Mouse (Mus musculus): ENCODE data around the gene Rrm2. TPM values are rescaled to one million over a fixed set of nuclear protein-coding genes. Genes with fewer than 3 reads are reported as not detected.

Gene Rrm2
- 631 and 705 TPM in 2 replicates for polyA plus RNA-seq (2016; fragmentation: Nextera tagmentation; extraction: Ambion mirVana)

- WGBS, result under 1% methylated on average over 83 of the region's 83 CpGs
- peak; percentile 99 for DNase-seq (ENCODE audit: low spot score)
- H3K36me3 ChIP-seq, result peaks cover 39% of the 10 kb centered on the region
- no peaks in the 10 kb centered on the region for H3K27me3 ChIP-seq (ENCODE audit: low read depth, poor library complexity, severe bottlenecking)
- H3K4me3 ChIP-seq, result peak within 1 kb of the TSS; percentile 86
- peak within 1 kb of the TSS; percentile 98 for H3K27ac ChIP-seq
- H3K9me3 ChIP-seq (replicated peaks), result no peaks in the 10 kb centered on the region
- peaks cover 46% of the 10 kb centered on the region for H3K4me1 ChIP-seq
Observed at GRCm38 (mm10) chr12:24707954-24708823, at the start of gene Rrm2. Rrm2 (plus strand) TSS chr12:24708241.

GRCm38 (mm10) chr12:24658998-24659397 lies 49.0 kb upstream of the Rrm2 start:
- Histone ChIP-seq H3K4me3 (no peak overlapping the region), H3K4me1 (no peaks in the 10 kb centered on the region), H3K27me3 (ENCODE audit: low read depth, poor library complexity, severe bottlenecking) (no peaks in the 10 kb centered on the region), H3K9me3 (replicated peaks) (no peaks in the 10 kb centered on the region), H3K27ac (no peak overlapping the region), H3K36me3 (peaks cover 85% of the 10 kb centered on the region)
- WGBS, result 89% methylated on average over 4 of the region's 4 CpGs
- no peak for DNase-seq (ENCODE audit: low spot score)

- Histone ChIP-seq H3K9me3 (replicated peaks) (no peaks in the 10 kb centered on the region), H3K27ac (no peak overlapping the region), H3K36me3 (peaks cover 75% of the 10 kb centered on the region), H3K27me3 (ENCODE audit: low read depth, poor library complexity, severe bottlenecking) (no peaks in the 10 kb centered on the region), H3K4me1 (no peaks in the 10 kb centered on the region), H3K4me3 (no peak overlapping the region)
- no peak for DNase-seq (ENCODE audit: low spot score)
- WGBS, result 94% methylated on average over 9 of the region's 9 CpGs
Observed at GRCm38 (mm10) chr12:24659923-24660322, 48.1 kb upstream of the Rrm2 start.

- WGBS, result 93% methylated on average over 4 of the region's 4 CpGs
- no peak for DNase-seq (ENCODE audit: low spot score)
- Histone ChIP-seq H3K9me3 (replicated peaks) (no peaks in the 10 kb centered on the region), H3K36me3 (peaks cover 64% of the 10 kb centered on the region), H3K27me3 (ENCODE audit: low read depth, poor library complexity, severe bottlenecking) (no peaks in the 10 kb centered on the region), H3K27ac (no peak overlapping the region), H3K4me3 (no peak overlapping the region), H3K4me1 (no peaks in the 10 kb centered on the region)
Observed at GRCm38 (mm10) chr12:24661100-24661499, 46.9 kb upstream of the Rrm2 start.

- Histone ChIP-seq H3K9me3 (replicated peaks) (no peaks in the 10 kb centered on the region), H3K27ac (no peak overlapping the region), H3K4me1 (no peaks in the 10 kb centered on the region), H3K36me3 (peaks cover 53% of the 10 kb centered on the region), H3K4me3 (no peak overlapping the region), H3K27me3 (ENCODE audit: low read depth, poor library complexity, severe bottlenecking) (no peaks in the 10 kb centered on the region)
- 85% methylated on average over 5 of the region's 5 CpGs for WGBS
- DNase-seq (ENCODE audit: low spot score), result no peak
Observed at GRCm38 (mm10) chr12:24662131-24662530, 45.9 kb upstream of the Rrm2 start.

- Histone ChIP-seq H3K27ac (peak overlapping the region; percentile 70; the same call in 1 of the 2 replicates), H3K9me3 (replicated peaks) (no peaks in the 10 kb centered on the region), H3K4me3 (peak overlapping the region; percentile 69), H3K27me3 (ENCODE audit: low read depth, poor library complexity, severe bottlenecking) (peaks cover 68% of the 10 kb centered on the region), H3K4me1 (peaks cover 22% of the 10 kb centered on the region), H3K36me3 (no peaks in the 10 kb centered on the region)
- no peak for DNase-seq (ENCODE audit: low spot score)
- 12% methylated on average over 9 of the region's 9 CpGs for WGBS
Observed at GRCm38 (mm10) chr12:24680096-24680491, 27.9 kb upstream of the Rrm2 start.

GRCm38 (mm10) chr12:24680492-24681285 lies 27.4 kb upstream of the Rrm2 start:
- H3K4me1 ChIP-seq, result peaks cover 22% of the 10 kb centered on the region
- H3K4me3 ChIP-seq, result peak overlapping the region; percentile 69
- DNase-seq (ENCODE audit: low spot score), result peak; percentile 65
- no peaks in the 10 kb centered on the region for H3K36me3 ChIP-seq
- H3K9me3 ChIP-seq (replicated peaks), result no peaks in the 10 kb centered on the region
- peaks cover 69% of the 10 kb centered on the region for H3K27me3 ChIP-seq (ENCODE audit: low read depth, poor library complexity, severe bottlenecking)
- H3K27ac ChIP-seq, result peak overlapping the region; percentile 70
- 1% methylated on average over 61 of the region's 61 CpGs for WGBS

- H3K4me1 ChIP-seq, result peaks cover 22% of the 10 kb centered on the region
- H3K27ac ChIP-seq, result peak within 1 kb of the TSS; percentile 70
- 2% methylated on average over 20 of the region's 20 CpGs for WGBS
- H3K36me3 ChIP-seq, result no peaks in the 10 kb centered on the region
- peak within 1 kb of the TSS; percentile 69 for H3K4me3 ChIP-seq
- H3K27me3 ChIP-seq (ENCODE audit: low read depth, poor library complexity, severe bottlenecking), result peaks cover 74% of the 10 kb centered on the region
- H3K9me3 ChIP-seq (replicated peaks), result no peaks in the 10 kb centered on the region
- no peak for DNase-seq (ENCODE audit: low spot score)
Observed at GRCm38 (mm10) chr12:24681286-24682023, 26.6 kb upstream of the Rrm2 start, which contains the start of gene Cys1. Cys1 (minus strand) TSS chr12:24681813.

GRCm38 (mm10) chr12:24682563-24682962 lies 25.5 kb upstream of the Rrm2 start:
- peaks cover 79% of the 10 kb centered on the region for H3K27me3 ChIP-seq (ENCODE audit: low read depth, poor library complexity, severe bottlenecking)

GRCm38 (mm10) chr12:24683461-24683860 lies 24.6 kb upstream of the Rrm2 start:
- peaks cover 77% of the 10 kb centered on the region for H3K27me3 ChIP-seq (ENCODE audit: low read depth, poor library complexity, severe bottlenecking)
- no peak overlapping the region for H3K4me3 ChIP-seq
- H3K9me3 ChIP-seq (replicated peaks), result no peaks in the 10 kb centered on the region
- DNase-seq (ENCODE audit: low spot score), result no peak
- 78% methylated on average over 7 of the region's 7 CpGs for WGBS
- H3K36me3 ChIP-seq, result no peaks in the 10 kb centered on the region
- H3K27ac ChIP-seq, result no peak overlapping the region
- H3K4me1 ChIP-seq, result peaks cover 22% of the 10 kb centered on the region

More at GRCm38 (mm10) chr12:24682563-24682962, 25.5 kb upstream of the Rrm2 start:
- no peak overlapping the region for H3K27ac ChIP-seq
- no peaks in the 10 kb centered on the region for H3K9me3 ChIP-seq (replicated peaks)
- no peak for DNase-seq (ENCODE audit: low spot score)
- H3K4me1 ChIP-seq, result peaks cover 22% of the 10 kb centered on the region
- no peak overlapping the region for H3K4me3 ChIP-seq
- no peaks in the 10 kb centered on the region for H3K36me3 ChIP-seq
- WGBS, result 60% methylated on average over 8 of the region's 8 CpGs

- H3K27ac ChIP-seq, result no peak overlapping the region
- 79% methylated on average over 6 of the region's 6 CpGs for WGBS
- peaks cover 50% of the 10 kb centered on the region for H3K27me3 ChIP-seq (ENCODE audit: low read depth, poor library complexity, severe bottlenecking)
- H3K36me3 ChIP-seq, result no peaks in the 10 kb centered on the region
- peaks cover 9% of the 10 kb centered on the region for H3K4me1 ChIP-seq
- no peaks in the 10 kb centered on the region for H3K9me3 ChIP-seq (replicated peaks)
- DNase-seq (ENCODE audit: low spot score), result no peak
- no peak overlapping the region for H3K4me3 ChIP-seq
Observed at GRCm38 (mm10) chr12:24686038-24686695, 21.9 kb upstream of the Rrm2 start.
